Mouse (Mus musculus) layer of hippocampus, postnatal 14 days (tissue): ENCODE measurements around the gene Ccdc163. TPM values are rescaled to one million over a fixed set of nuclear protein-coding genes. Genes with fewer than 3 reads are reported as not detected.

Experiments used
- DNase-seq, 2 experiments: peaks; one replicate each; pipeline ENCODE4 v3.0.0; 2021 to 2022; ENCODE audit warnings: low spot score in 2 of 2, mixed read lengths in 1 of 2
- total RNA-seq, 2 experiments: library from RNA; stranded (reverse); gene quantifications; 2 replicates each; pipeline ENCODE4 v1.2.3; 2021

The Ccdc163 gene
- total RNA-seq, 2 experiments from 2014 or later = 2.9 to 4.5 TPM

GRCm38 (mm10) chr4:116700964-116701363, 7.3 kb upstream of the Ccdc163 start:
- DNase-seq = no peak

DNA sequence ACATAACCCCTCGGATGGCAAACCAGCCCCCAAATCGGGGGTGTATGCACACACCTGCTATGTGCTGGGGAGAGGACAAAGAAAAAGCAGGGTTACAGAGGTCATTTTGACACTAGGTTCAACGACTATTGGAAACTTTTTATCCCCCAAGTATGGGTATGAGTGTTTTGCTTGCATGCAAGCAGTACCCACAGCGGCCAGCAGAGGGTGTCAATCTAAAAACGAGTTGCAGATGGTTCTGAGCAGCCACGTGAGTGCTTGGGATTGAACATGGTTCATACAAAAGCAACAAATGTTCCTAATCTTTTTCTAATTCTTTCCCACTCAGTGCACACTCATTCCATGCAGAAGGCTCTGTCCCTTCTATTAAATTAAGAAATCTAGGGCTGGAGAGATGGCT, 4.5 kb upstream of the Ccdc163 start:
- peak; percentile 50 to 54 for DNase-seq

- peak in 1 of 2 experiments; percentile 39 for DNase-seq
These were observed 643 bp upstream of the Ccdc163 start for GRCm38 (mm10) chr4:116707666-116708065.

DNA sequence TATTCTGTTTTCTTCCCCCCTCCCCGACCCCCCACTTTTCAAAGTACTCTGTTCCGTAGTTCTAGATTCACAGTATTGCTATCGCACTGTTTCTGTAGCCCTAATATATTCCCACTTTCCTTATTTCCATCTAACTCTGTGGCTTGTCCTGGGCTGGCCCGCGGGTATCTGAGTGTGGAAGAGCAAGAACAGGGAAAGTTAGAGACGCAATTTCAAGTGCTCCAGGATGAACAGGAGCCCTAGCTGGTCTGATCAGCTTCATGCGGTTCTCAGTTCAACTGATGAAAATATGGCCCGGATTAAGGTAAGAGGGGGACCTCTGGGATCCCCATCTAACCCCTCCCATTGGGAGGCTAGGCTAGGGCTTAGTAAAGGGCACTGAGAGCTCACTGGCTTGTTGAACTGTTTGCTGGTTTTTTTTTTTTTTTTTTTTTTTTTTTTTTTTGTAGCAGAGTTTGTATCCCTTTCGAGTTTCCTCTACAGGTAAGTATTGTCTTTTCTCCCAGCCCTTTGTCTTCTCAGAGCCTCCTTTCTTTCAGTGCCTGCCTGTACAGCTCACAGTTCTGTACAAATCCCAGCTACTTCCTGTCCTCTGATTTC, 582 bp downstream of the Ccdc163 start:
- no peak for DNase-seq

GRCm38 (mm10) chr4:116710154-116710553, 1.8 kb downstream of the Ccdc163 start:
- DNase-seq = no peak

- no peak for DNase-seq
These were observed 4.2 kb downstream of the Ccdc163 start for GRCm38 (mm10) chr4:116712536-116712935.

DNA sequence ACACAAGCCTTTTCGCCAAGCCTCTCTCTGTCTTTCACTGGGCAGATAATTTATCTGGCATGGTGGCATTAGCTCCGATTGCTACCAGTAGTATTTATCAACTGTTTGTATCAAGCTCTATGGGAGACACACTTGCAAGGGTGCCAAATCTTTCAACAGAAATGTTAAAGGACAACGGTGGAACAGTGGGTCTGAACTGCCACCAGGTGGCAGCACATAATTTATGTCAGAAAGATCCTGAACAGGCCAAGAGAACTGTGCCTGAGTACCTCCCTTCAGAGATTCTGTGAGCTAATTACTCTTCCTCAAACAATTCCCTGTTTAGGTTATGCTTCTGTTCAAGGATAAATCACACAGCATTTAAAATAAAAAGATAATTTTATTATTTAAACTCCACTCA, 11.1 kb downstream of the Ccdc163 start:
- peak; percentile 50 to 80 for DNase-seq

GRCm38 (mm10) chr4:116720343-116721097, 12.2 kb downstream of the Ccdc163 start, which contains the start of gene Tesk2:
Gene Tesk2, plus strand, starts transcription at chr4:116720948.
- peak; percentile 86 to 98 for DNase-seq

- no peak for DNase-seq
These were observed 12.9 kb downstream of the Ccdc163 start for GRCm38 (mm10) chr4:116721098-116721628.

DNA sequence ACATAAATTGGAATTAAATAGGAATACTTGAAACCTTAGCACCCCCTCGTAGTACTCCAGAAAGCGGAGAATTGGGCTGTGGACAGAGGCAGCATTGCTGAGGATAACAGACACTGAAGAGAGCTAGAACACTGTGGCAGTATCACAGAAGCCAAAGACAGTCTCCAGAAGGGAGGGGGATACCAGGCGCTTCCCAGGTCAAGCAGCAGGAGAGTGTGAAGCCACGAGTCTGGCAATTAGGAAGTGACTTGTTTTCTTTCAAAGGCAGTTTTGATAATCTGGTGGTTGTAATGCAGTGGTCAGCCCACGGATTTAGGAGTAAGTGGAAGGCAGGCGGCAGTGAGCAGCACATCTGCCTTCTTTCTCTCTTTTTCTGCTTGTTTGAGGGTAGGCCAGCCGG, 13.9 kb downstream of the Ccdc163 start:
- DNase-seq = no peak

DNA sequence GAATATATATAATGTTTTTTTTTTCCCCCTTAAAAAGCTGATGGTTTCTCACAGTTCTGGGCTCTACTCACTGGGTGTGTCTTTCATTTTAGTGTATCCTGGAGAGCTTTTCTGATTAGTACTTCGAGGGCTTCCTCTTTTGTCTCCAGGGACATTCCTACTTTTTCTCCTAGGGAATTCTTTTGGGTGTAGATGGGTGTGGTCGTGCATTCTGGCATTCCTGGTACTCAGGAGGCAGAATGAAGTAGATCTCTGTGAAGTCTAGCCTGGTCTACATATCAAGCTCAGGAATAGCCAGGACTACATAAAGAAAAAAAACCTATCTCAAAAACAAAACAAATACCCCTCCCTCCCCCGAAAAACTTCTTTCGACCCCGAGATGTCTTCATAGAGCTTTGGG, 17.1 kb downstream of the Ccdc163 start:
- DNase-seq = no peak

DNA sequence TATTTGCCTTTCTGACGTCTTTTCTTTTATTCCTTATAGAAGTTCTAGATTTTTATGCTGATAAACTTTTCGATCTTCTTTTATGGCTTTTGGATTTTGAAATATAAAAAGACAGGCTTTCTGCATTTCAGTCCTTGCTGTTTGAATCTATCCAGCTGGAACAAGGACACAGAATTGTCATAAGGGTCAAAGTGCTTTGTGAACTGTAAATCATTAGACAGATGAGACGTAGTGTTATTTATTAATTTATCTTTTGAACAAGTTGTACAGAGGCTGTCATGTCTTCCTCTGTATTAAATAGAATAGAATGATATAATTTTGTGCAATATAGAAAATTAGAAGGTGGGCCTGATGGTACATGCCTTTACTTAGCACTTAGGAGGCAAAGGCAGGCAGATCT, 19.1 kb downstream of the Ccdc163 start:
- DNase-seq = no peak

GRCm38 (mm10) chr4:116729532-116729931, 21.2 kb downstream of the Ccdc163 start:
- no peak for DNase-seq

DNA sequence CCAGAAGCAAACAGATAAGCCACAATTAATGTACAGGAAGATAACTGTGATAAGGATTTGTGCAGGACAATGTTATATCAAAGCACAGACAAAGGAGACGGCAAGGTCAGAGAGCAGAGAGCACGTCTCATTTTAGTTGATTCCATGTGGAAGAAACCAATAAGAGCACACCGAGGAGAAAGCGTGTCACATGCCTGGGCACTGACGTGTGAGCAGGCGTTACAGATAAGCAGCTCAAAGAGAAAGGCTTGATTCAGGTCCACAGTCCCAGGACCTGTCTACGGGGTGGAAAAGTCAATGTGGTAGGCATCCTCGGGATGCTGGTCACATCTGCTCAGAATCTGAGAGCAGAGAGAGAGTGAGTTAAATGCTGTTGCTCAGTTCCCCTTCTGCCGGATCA, 22.8 kb downstream of the Ccdc163 start:
- no peak for DNase-seq

GRCm38 (mm10) chr4:116732355-116732754, 24.0 kb downstream of the Ccdc163 start:
- no peak for DNase-seq

GRCm38 (mm10) chr4:116734996-116735395, 26.7 kb downstream of the Ccdc163 start:
- DNase-seq = no peak

GRCm38 (mm10) chr4:116738972-116739751, 30.9 kb downstream of the Ccdc163 start:
- no peak for DNase-seq

GRCm38 (mm10) chr4:116749750-116750149, 41.4 kb downstream of the Ccdc163 start:
- no peak for DNase-seq

- DNase-seq = no peak
These were observed 53.6 kb downstream of the Ccdc163 start for GRCm38 (mm10) chr4:116761914-116762313.

- no peak for DNase-seq
These were observed 55.7 kb downstream of the Ccdc163 start for GRCm38 (mm10) chr4:116764001-116764400.

GRCm38 (mm10) chr4:116768510-116768909, 60.2 kb downstream of the Ccdc163 start:
- DNase-seq = no peak

- DNase-seq = no peak
These were observed 60.8 kb downstream of the Ccdc163 start for GRCm38 (mm10) chr4:116769060-116769459.
